Mouse (Mus musculus) left cerebral cortex, postnatal 4 days (tissue): ENCODE results near the gene Col5a1. TPM values are rescaled to one million over a fixed set of nuclear protein-coding genes. Genes with fewer than 3 reads are reported as not detected.

Experiments
- DNase-seq: peaks from one replicate; pipeline ENCODE4 v3.0.0-alpha.2; 2022
- intact Hi-C: fragments of 180-260 bp; cut with DNase I; formaldehyde crosslinking; loops from one replicate; pipeline ENCODE4 v1.15.1; 2025
- total RNA-seq, 2 experiments: library from RNA; stranded (reverse); gene quantifications; 2 replicates each; pipeline ENCODE4 v1.2.3; 2021

Col5a1 gene
- total RNA-seq, 2 experiments from 2014 or later = 11.1 to 12.4 TPM

GRCm38 (mm10) chr2:27885456-27886147, 623 bp upstream of the Col5a1 start:
- intact Hi-C loops = loop anchor here (5.0 kb wide), 1 partner anchor 118 kb away; no protein-coding TSS in a partner anchor
- peak; percentile 43 for DNase-seq

- peak; percentile 47 for DNase-seq
- intact Hi-C loops = loop anchor here (5.0 kb wide), 1 partner anchor 120 kb away; no protein-coding TSS in a partner anchor
Observed at GRCm38 (mm10) chr2:27886608-27887460, 609 bp downstream of the Col5a1 start.

- intact Hi-C loops = loop anchor here (5.0 kb wide), 1 partner anchor 120 kb away; no protein-coding TSS in a partner anchor
- no peak for DNase-seq
Observed at GRCm38 (mm10) chr2:27887461-27888264, 1.4 kb downstream of the Col5a1 start.

GRCm38 (mm10) chr2:27888603-27889545, 2.6 kb downstream of the Col5a1 start:
- intact Hi-C loops = loop anchor here (5.0 kb wide), 1 partner anchor 122 kb away; no protein-coding TSS in a partner anchor
- DNase-seq = no peak

- DNase-seq = no peak
- intact Hi-C loops = no loop called here
Observed at GRCm38 (mm10) chr2:27891922-27892541, 5.8 kb downstream of the Col5a1 start.

GRCm38 (mm10) chr2:27893015-27893414, 6.8 kb downstream of the Col5a1 start:
- intact Hi-C loops = no loop called here
- DNase-seq = no peak

- DNase-seq = no peak
- intact Hi-C loops = no loop called here
Observed at GRCm38 (mm10) chr2:27894986-27895385, 8.8 kb downstream of the Col5a1 start.

GRCm38 (mm10) chr2:27895648-27896047, 9.4 kb downstream of the Col5a1 start:
- no peak for DNase-seq
- intact Hi-C loops = no loop called here

- no peak for DNase-seq
- intact Hi-C loops = no loop called here
Observed at GRCm38 (mm10) chr2:27897161-27897560, 10.9 kb downstream of the Col5a1 start.

- intact Hi-C loops = no loop called here
- DNase-seq = peak; percentile 27
Observed at GRCm38 (mm10) chr2:27899894-27900293, 13.7 kb downstream of the Col5a1 start.

- intact Hi-C loops = no loop called here
- DNase-seq = no peak
Observed at GRCm38 (mm10) chr2:27901076-27901475, 14.9 kb downstream of the Col5a1 start.

- intact Hi-C loops = no loop called here
- DNase-seq = no peak
Observed at GRCm38 (mm10) chr2:27901525-27902245, 15.5 kb downstream of the Col5a1 start.

- no peak for DNase-seq
- intact Hi-C loops = no loop called here
Observed at GRCm38 (mm10) chr2:27902318-27902717, 16.1 kb downstream of the Col5a1 start.

- intact Hi-C loops = no loop called here
- no peak for DNase-seq
Observed at GRCm38 (mm10) chr2:27905411-27905810, 19.2 kb downstream of the Col5a1 start.

- intact Hi-C loops = no loop called here
- DNase-seq = no peak
Observed at GRCm38 (mm10) chr2:27910501-27910900, 24.3 kb downstream of the Col5a1 start.

GRCm38 (mm10) chr2:27912546-27913275, 26.5 kb downstream of the Col5a1 start:
- intact Hi-C loops = no loop called here
- no peak for DNase-seq

- no peak for DNase-seq
- intact Hi-C loops = no loop called here
Observed at GRCm38 (mm10) chr2:27915726-27916125, 29.5 kb downstream of the Col5a1 start.

GRCm38 (mm10) chr2:27916316-27916715, 30.1 kb downstream of the Col5a1 start:
- intact Hi-C loops = no loop called here

More at GRCm38 (mm10) chr2:27916316-27916715, 30.1 kb downstream of the Col5a1 start:
- no peak for DNase-seq
